ENCODE assay signal across 7 mouse cellular contexts in the genomic region with DNA sequence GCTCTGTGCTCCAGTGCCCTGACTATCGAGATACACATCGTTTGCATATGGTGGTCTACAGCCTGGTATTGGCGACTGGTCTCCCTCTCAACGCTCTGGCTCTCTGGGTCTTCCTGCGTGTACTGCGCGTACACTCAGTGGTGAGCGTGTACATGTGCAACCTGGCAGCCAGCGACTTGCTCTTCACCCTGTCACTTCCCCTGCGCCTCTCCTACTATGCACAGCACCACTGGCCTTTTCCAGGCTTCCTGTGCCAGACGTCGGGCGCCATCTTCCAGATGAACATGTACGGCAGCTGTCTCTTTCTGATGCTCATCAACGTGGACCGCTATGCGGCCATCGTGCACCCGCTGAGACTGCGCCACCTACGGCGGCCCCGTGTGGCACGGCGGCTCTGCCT. TPM values are rescaled to one million over a fixed set of nuclear protein-coding genes. Genes with fewer than 3 reads are reported as not detected.
DNase-seq lines count a peak whose midpoint lies in the region; ATAC-seq and TF ChIP-seq lines count a peak whose summit lies in the region.

No protein-coding gene starts in this region.

- H3K9ac ChIP-seq in forebrain, embryonic 13.5 days = peak overlapping the region; percentile 67
- peak overlapping the region; percentile 72 for H3K9ac ChIP-seq in limb, embryonic 11.5 days (ENCODE audit: low read length)

- H3K9me3 ChIP-seq in forebrain, embryonic 13.5 days (replicated peaks) = no peaks in the 10 kb centered on the region
- H3K9me3 ChIP-seq in limb, embryonic 11.5 days (ENCODE audit: control insufficient read depth, low read length) = no peaks in the 10 kb centered on the region

- no peak for TF ChIP-seq CTCF in lung, adult 2 months (IDR thresholded peaks at IDR 0.05; ENCODE audit: insufficient read depth, low read length)
- no peak for TF ChIP-seq CTCF in olfactory bulb, adult 2 months (IDR thresholded peaks at IDR 0.05; ENCODE audit: insufficient read depth, low read depth, low read length)

- 0 out of 2 replicates have a peak, but pooled peaks cover 9% of the 10 kb centered on the region for H3K27me3 ChIP-seq in forebrain, embryonic 13.5 days
- no peaks in the 10 kb centered on the region for H3K27me3 ChIP-seq in limb, embryonic 11.5 days (ENCODE audit: control insufficient read depth, insufficient read depth, low read length)

- no peak for DNase-seq in lung, adult 2 months
- DNase-seq in lung, postnatal 4 days = no peak
- no peak for DNase-seq in limb, embryonic 11.5 days (ENCODE audit: low spot score)
- no peak for DNase-seq in embryo, embryonic 9.5 days (ENCODE audit: extremely low spot score)
- DNase-seq in layer of hippocampus, adult 8-10 months (ENCODE audit: low spot score in 2 of 2) = no peak

- TF ChIP-seq POLR2A in lung, adult 2 months (IDR thresholded peaks at IDR 0.05; ENCODE audit: borderline replicate concordance, extremely low read depth, low read depth, low read length) = no peak
- TF ChIP-seq POLR2A in olfactory bulb, adult 2 months (IDR thresholded peaks at IDR 0.05; ENCODE audit: insufficient read depth, low read depth, low read length) = no peak

- peaks cover 3% of the 10 kb centered on the region; the same call in 1 of the 2 replicates for H3K4me1 ChIP-seq in lung, adult 2 months (ENCODE audit: control insufficient read depth, insufficient read depth, low read length)
- H3K4me1 ChIP-seq in forebrain, embryonic 13.5 days = peaks cover 10% of the 10 kb centered on the region
- no peaks in the 10 kb centered on the region for H3K4me1 ChIP-seq in limb, embryonic 11.5 days (ENCODE audit: control insufficient read depth, insufficient read depth, low read length)
- H3K4me1 ChIP-seq in olfactory bulb, adult 2 months (ENCODE audit: control insufficient read depth, insufficient read depth, low read length) = peaks cover 11% of the 10 kb centered on the region; the same call in 1 of the 2 replicates

- peak overlapping the region; percentile 69 for H3K4me2 ChIP-seq in forebrain, embryonic 13.5 days
- H3K4me2 ChIP-seq in limb, embryonic 11.5 days (ENCODE audit: low read depth, severe bottlenecking) = peak overlapping the region; percentile 81

- H3K36me3 ChIP-seq in forebrain, embryonic 13.5 days (ENCODE audit: poor library complexity, severe bottlenecking) = no peaks in the 10 kb centered on the region
- H3K36me3 ChIP-seq in limb, embryonic 11.5 days (ENCODE audit: control insufficient read depth, insufficient read depth, low read length) = no peaks in the 10 kb centered on the region

- peak overlapping the region; percentile 43 for H3K4me3 ChIP-seq in lung, adult 2 months (replicated peaks; ENCODE audit: extremely low read depth, low read depth, low read length)
- H3K4me3 ChIP-seq in forebrain, embryonic 13.5 days = peak overlapping the region; percentile 42
- H3K4me3 ChIP-seq in limb, embryonic 11.5 days (ENCODE audit: low read depth, low read length) = peak overlapping the region; percentile 33
- H3K4me3 ChIP-seq in olfactory bulb, adult 2 months (ENCODE audit: insufficient read depth, low read depth, low read length) = peak overlapping the region; percentile 41

- peak; percentile 55 for ATAC-seq in forebrain, embryonic 13.5 days
- ATAC-seq in limb, embryonic 11.5 days (ENCODE audit: insufficient number of reproducible peaks, low FRiP score, low TSS enrichment, low read depth) = peak; percentile 28; the same call in 1 of the 2 replicates

- 30% methylated on average over 25 of the region's 25 CpGs for WGBS in lung, adult 2 months
- WGBS in forebrain, embryonic 13.5 days = 24% methylated on average over 25 of the region's 25 CpGs
- WGBS in limb, embryonic 11.5 days = 25% methylated on average over 25 of the region's 25 CpGs
- 17% methylated on average over 25 of the region's 25 CpGs for WGBS in olfactory bulb, adult 2 months

- peak overlapping the region; percentile 90 for H3K27ac ChIP-seq in forebrain, embryonic 13.5 days
- no peak overlapping the region for H3K27ac ChIP-seq in limb, embryonic 11.5 days (replicated peaks; ENCODE audit: low read depth, low read length)
- peak overlapping the region; percentile 9; the same call in 1 of the 2 replicates for H3K27ac ChIP-seq in olfactory bulb, adult 2 months (ENCODE audit: insufficient read depth, low read depth, low read length)

RNA-seq across cellular contexts. Expression of a gene that starts 13.7 kb away (rescaled TPM):
- polyA plus RNA-seq in lung, adult 2 months (2012; rRNA removed) = 6.5 and 13.9 TPM in 2 replicates
- 0.38 and 0.44 TPM in 2 replicates for polyA plus RNA-seq in forebrain, embryonic 13.5 days (2015; fragmentation: Nextera tagmentation; extraction: Ambion mirVana)
- 0.32 TPM in 1 of 2 replicates, not detected in the other for polyA plus RNA-seq in limb, embryonic 11.5 days (2014; fragmentation: Nextera tagmentation; extraction: Ambion mirVana)
- polyA plus RNA-seq in olfactory bulb, adult 2 months (2012; ENCODE audit: insufficient read depth, insufficient read length, low replicate concordance, missing spikeins) = not detected in 2 replicates
- total RNA-seq in layer of hippocampus, adult 8-10 months (2022) = 1 to 10 TPM in 3 of 4 experiments, under 1 TPM in 1; 0.23 to 3.9 (median 1.9) TPM

RNA-seq across cellular contexts. Expression of a gene that starts 14.4 kb away (rescaled TPM):
- polyA plus RNA-seq in lung, adult 2 months (2012; rRNA removed) = 108 and 129 TPM in 2 replicates
- polyA plus RNA-seq in forebrain, embryonic 13.5 days (2015; fragmentation: Nextera tagmentation; extraction: Ambion mirVana) = 114 and 119 TPM in 2 replicates
- 110 and 117 TPM in 2 replicates for polyA plus RNA-seq in limb, embryonic 11.5 days (2014; fragmentation: Nextera tagmentation; extraction: Ambion mirVana)
- 91.6 and 138 TPM in 2 replicates for polyA plus RNA-seq in olfactory bulb, adult 2 months (2012; ENCODE audit: insufficient read depth, insufficient read length, low replicate concordance, missing spikeins)
- 100 to 1,000 TPM; 159 to 187 (median 175) TPM for total RNA-seq in layer of hippocampus, adult 8-10 months (2022)

RNA-seq across cellular contexts. Expression of a gene that starts 31.9 kb away (rescaled TPM):
- 23.7 TPM in 2 replicates for polyA plus RNA-seq in lung, adult 2 months (2012; rRNA removed)
- 19.1 and 20.9 TPM in 2 replicates for polyA plus RNA-seq in forebrain, embryonic 13.5 days (2015; fragmentation: Nextera tagmentation; extraction: Ambion mirVana)
- polyA plus RNA-seq in limb, embryonic 11.5 days (2014; fragmentation: Nextera tagmentation; extraction: Ambion mirVana) = 13.3 and 16.1 TPM in 2 replicates
- not detected in 2 replicates for polyA plus RNA-seq in olfactory bulb, adult 2 months (2012; ENCODE audit: insufficient read depth, insufficient read length, low replicate concordance, missing spikeins)
- 10 to 100 TPM; 12.8 to 20.9 (median 15.6) TPM for total RNA-seq in layer of hippocampus, adult 8-10 months (2022)

RNA-seq across cellular contexts. Expression of a gene that starts 41.8 kb away (rescaled TPM):
- 30.3 and 50.5 TPM in 2 replicates for polyA plus RNA-seq in lung, adult 2 months (2012; rRNA removed)
- polyA plus RNA-seq in forebrain, embryonic 13.5 days (2015; fragmentation: Nextera tagmentation; extraction: Ambion mirVana) = 190 and 200 TPM in 2 replicates
- polyA plus RNA-seq in limb, embryonic 11.5 days (2014; fragmentation: Nextera tagmentation; extraction: Ambion mirVana) = 128 and 134 TPM in 2 replicates
- not detected in 2 replicates for polyA plus RNA-seq in olfactory bulb, adult 2 months (2012; ENCODE audit: insufficient read depth, insufficient read length, low replicate concordance, missing spikeins)
- 10 to 100 TPM; 50.1 to 63.5 (median 55.4) TPM for total RNA-seq in layer of hippocampus, adult 8-10 months (2022)

RNA-seq across cellular contexts. Expression of a gene that starts 50.3 kb away (rescaled TPM):
- 10.1 and 13.6 TPM in 2 replicates for polyA plus RNA-seq in lung, adult 2 months (2012; rRNA removed)
- polyA plus RNA-seq in forebrain, embryonic 13.5 days (2015; fragmentation: Nextera tagmentation; extraction: Ambion mirVana) = 49.1 and 58.3 TPM in 2 replicates
- polyA plus RNA-seq in limb, embryonic 11.5 days (2014; fragmentation: Nextera tagmentation; extraction: Ambion mirVana) = 71.4 and 76.3 TPM in 2 replicates
- not detected in 2 replicates for polyA plus RNA-seq in olfactory bulb, adult 2 months (2012; ENCODE audit: insufficient read depth, insufficient read length, low replicate concordance, missing spikeins)
- 10 to 100 TPM; 33.0 to 33.9 (median 33.5) TPM for total RNA-seq in layer of hippocampus, adult 8-10 months (2022)
